Mouse (Mus musculus): ENCODE data around the gene Baz2b. TPM values are rescaled to one million over a fixed set of nuclear protein-coding genes. Genes with fewer than 3 reads are reported as not detected.

Gene Baz2b
- polyA plus RNA-seq, 2 experiments = 36.0 to 45.6 TPM

- ATAC-seq (ENCODE audit: low FRiP score, low read depth) (no peak), DNase-seq (ENCODE audit: low spot score) (no peak)
- no peak for TF ChIP-seq POLR2A (IDR thresholded peaks at IDR 0.05; ENCODE audit: borderline replicate concordance, extremely low read depth, insufficient read depth, insufficient read length)
- Histone ChIP-seq H3K27ac (replicated peaks; ENCODE audit: low read depth, low read length) (no peak overlapping the region), H3K9ac (ENCODE audit: low read depth, low read length, severe bottlenecking) (no peak overlapping the region), H3K4me2 (replicated peaks; ENCODE audit: low read depth, low read length, severe bottlenecking) (no peak overlapping the region), H3K27me3 (ENCODE audit: control insufficient read depth, insufficient read depth, low read length) (no peaks in the 10 kb centered on the region), H3K4me1 (ENCODE audit: control insufficient read depth, insufficient read depth, low read length) (peaks cover 6% of the 10 kb centered on the region), H3K36me3 (ENCODE audit: control insufficient read depth, insufficient read depth, low read length) (no peaks in the 10 kb centered on the region), H3K4me3 (replicated peaks; ENCODE audit: low read length) (no peak overlapping the region), H3K9me3 (ENCODE audit: control insufficient read depth, low read length) (no peaks in the 10 kb centered on the region)
- 89% methylated on average over 10 of the region's 10 CpGs for WGBS
Measured at GRCm38 (mm10) chr2:60018875-60019501, 190.7 kb downstream of the Baz2b start.

- no peaks in the 10 kb centered on the region for H3K27me3 ChIP-seq (ENCODE audit: control insufficient read depth, insufficient read depth, low read length)
- H3K27ac ChIP-seq (replicated peaks; ENCODE audit: low read depth, low read length) = no peak overlapping the region
- no peaks in the 10 kb centered on the region; the same call in 1 of the 2 replicates for H3K4me1 ChIP-seq (ENCODE audit: control insufficient read depth, insufficient read depth, low read length)
- ATAC-seq (ENCODE audit: low FRiP score, low read depth) = no peak
- no peak for TF ChIP-seq POLR2A (IDR thresholded peaks at IDR 0.05; ENCODE audit: borderline replicate concordance, extremely low read depth, insufficient read depth, insufficient read length)
- H3K4me3 ChIP-seq (replicated peaks; ENCODE audit: low read length) = no peak overlapping the region
- WGBS = 89% methylated on average over 3 of the region's 3 CpGs
- DNase-seq (ENCODE audit: low spot score) = no peak
- no peak overlapping the region for H3K4me2 ChIP-seq (replicated peaks; ENCODE audit: low read depth, low read length, severe bottlenecking)
- H3K36me3 ChIP-seq (ENCODE audit: control insufficient read depth, insufficient read depth, low read length) = no peaks in the 10 kb centered on the region
- no peak overlapping the region for H3K9ac ChIP-seq (ENCODE audit: low read depth, low read length, severe bottlenecking)
- H3K9me3 ChIP-seq (ENCODE audit: control insufficient read depth, low read length) = no peaks in the 10 kb centered on the region
Measured at GRCm38 (mm10) chr2:60011526-60011925, 198.1 kb downstream of the Baz2b start.

GRCm38 (mm10) chr2:60003665-60004045 lies 206.0 kb downstream of the Baz2b start:
- H3K27ac ChIP-seq (replicated peaks; ENCODE audit: low read depth, low read length) = no peak overlapping the region
- H3K9me3 ChIP-seq (ENCODE audit: control insufficient read depth, low read length) = no peaks in the 10 kb centered on the region
- H3K9ac ChIP-seq (ENCODE audit: low read depth, low read length, severe bottlenecking) = no peak overlapping the region
- DNase-seq (ENCODE audit: low spot score) = no peak
- peaks cover 29% of the 10 kb centered on the region for H3K36me3 ChIP-seq (ENCODE audit: control insufficient read depth, insufficient read depth, low read length)
- 92% methylated on average over 5 of the region's 5 CpGs for WGBS
- no peak for TF ChIP-seq POLR2A (IDR thresholded peaks at IDR 0.05; ENCODE audit: borderline replicate concordance, extremely low read depth, insufficient read depth, insufficient read length)
- H3K4me1 ChIP-seq (ENCODE audit: control insufficient read depth, insufficient read depth, low read length) = no peaks in the 10 kb centered on the region; the same call in 1 of the 2 replicates
- no peak overlapping the region for H3K4me2 ChIP-seq (replicated peaks; ENCODE audit: low read depth, low read length, severe bottlenecking)
- no peaks in the 10 kb centered on the region for H3K27me3 ChIP-seq (ENCODE audit: control insufficient read depth, insufficient read depth, low read length)
- no peak overlapping the region for H3K4me3 ChIP-seq (replicated peaks; ENCODE audit: low read length)
- no peak for ATAC-seq (ENCODE audit: low FRiP score, low read depth)

GRCm38 (mm10) chr2:60003038-60003664 lies 206.5 kb downstream of the Baz2b start:
- no peak for DNase-seq (ENCODE audit: low spot score)

GRCm38 (mm10) chr2:60000268-60000667 lies 209.4 kb downstream of the Baz2b start:
- H3K9ac ChIP-seq (ENCODE audit: low read depth, low read length, severe bottlenecking) = no peak overlapping the region
- no peaks in the 10 kb centered on the region for H3K4me1 ChIP-seq (ENCODE audit: control insufficient read depth, insufficient read depth, low read length)
- H3K9me3 ChIP-seq (ENCODE audit: control insufficient read depth, low read length) = no peaks in the 10 kb centered on the region
- H3K4me3 ChIP-seq (replicated peaks; ENCODE audit: low read length) = no peak overlapping the region
- ATAC-seq (ENCODE audit: low FRiP score, low read depth) = no peak
- H3K27ac ChIP-seq (replicated peaks; ENCODE audit: low read depth, low read length) = no peak overlapping the region
- no peak overlapping the region for H3K4me2 ChIP-seq (replicated peaks; ENCODE audit: low read depth, low read length, severe bottlenecking)
- no peaks in the 10 kb centered on the region for H3K27me3 ChIP-seq (ENCODE audit: control insufficient read depth, insufficient read depth, low read length)
- 94% methylated on average over 4 of the region's 4 CpGs for WGBS
- DNase-seq (ENCODE audit: low spot score) = no peak
- TF ChIP-seq POLR2A (IDR thresholded peaks at IDR 0.05; ENCODE audit: borderline replicate concordance, extremely low read depth, insufficient read depth, insufficient read length) = no peak
- H3K36me3 ChIP-seq (ENCODE audit: control insufficient read depth, insufficient read depth, low read length) = peaks cover 20% of the 10 kb centered on the region

More at GRCm38 (mm10) chr2:60003038-60003664, 206.5 kb downstream of the Baz2b start:
- H3K9ac ChIP-seq (ENCODE audit: low read depth, low read length, severe bottlenecking) = no peak overlapping the region
- no peaks in the 10 kb centered on the region for H3K9me3 ChIP-seq (ENCODE audit: control insufficient read depth, low read length)
- H3K27me3 ChIP-seq (ENCODE audit: control insufficient read depth, insufficient read depth, low read length) = no peaks in the 10 kb centered on the region
- H3K27ac ChIP-seq (replicated peaks; ENCODE audit: low read depth, low read length) = no peak overlapping the region
- no peaks in the 10 kb centered on the region; the same call in 1 of the 2 replicates for H3K4me1 ChIP-seq (ENCODE audit: control insufficient read depth, insufficient read depth, low read length)
- ATAC-seq (ENCODE audit: low FRiP score, low read depth) = no peak
- H3K36me3 ChIP-seq (ENCODE audit: control insufficient read depth, insufficient read depth, low read length) = peaks cover 29% of the 10 kb centered on the region
- H3K4me2 ChIP-seq (replicated peaks; ENCODE audit: low read depth, low read length, severe bottlenecking) = no peak overlapping the region
- WGBS = 62% methylated on average over 5 of the region's 5 CpGs
- H3K4me3 ChIP-seq (replicated peaks; ENCODE audit: low read length) = no peak overlapping the region
- TF ChIP-seq POLR2A (IDR thresholded peaks at IDR 0.05; ENCODE audit: borderline replicate concordance, extremely low read depth, insufficient read depth, insufficient read length) = no peak
